Mouse (Mus musculus): ENCODE measurements around the gene Nol4l.
"Not testable (repeated sequence)": the region's sequence is repeated elsewhere in the genome, so short reads cannot be mapped to it uniquely, and the experiment has no call there.

The Nol4l gene

GRCm38 (mm10) chr2:153512416-153513323 lies 17.1 kb downstream of the Nol4l start:
- no peak for DNase-seq (ENCODE audit: low spot score in 2 of 2)

DNA sequence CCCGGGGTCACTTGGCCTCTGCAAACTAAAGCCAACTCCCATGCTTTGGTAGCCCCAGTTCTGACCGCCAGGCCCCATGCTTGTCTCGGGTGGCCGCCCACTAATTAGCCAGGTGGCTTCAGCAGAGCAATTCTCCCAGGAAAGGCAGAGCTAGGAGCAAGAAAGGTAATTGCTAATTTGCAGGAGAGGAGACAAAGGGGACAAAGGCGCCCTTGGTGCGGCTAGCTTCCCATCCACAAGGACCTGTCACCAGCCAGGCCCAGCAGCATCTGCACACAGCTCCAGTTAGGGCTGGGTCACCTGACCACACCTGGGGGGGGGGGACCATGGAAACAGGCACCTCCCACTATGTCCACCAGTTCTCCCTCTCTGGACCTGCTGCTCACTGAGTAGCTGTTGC lies 18.2 kb downstream of the Nol4l start:
- no peak for DNase-seq (ENCODE audit: low spot score in 2 of 2)

DNA sequence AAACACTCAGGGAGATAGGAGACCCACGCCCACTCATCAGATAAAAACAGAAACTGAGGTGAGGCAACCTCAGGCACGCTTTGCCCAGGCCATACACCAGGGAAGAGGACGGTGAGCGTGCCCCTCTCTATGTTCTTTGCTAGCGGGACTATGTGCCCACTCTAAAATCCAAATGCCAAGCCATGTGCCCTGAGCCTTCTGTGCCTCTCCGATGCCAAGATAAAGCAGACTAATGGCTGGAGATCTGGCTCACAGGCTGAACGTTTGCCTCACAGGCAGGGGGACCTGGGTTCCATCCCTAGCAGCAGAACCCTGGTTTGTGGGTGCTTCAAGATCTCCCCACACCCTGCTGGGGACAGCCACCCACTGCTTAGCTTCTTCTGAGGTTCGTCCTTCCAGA lies 19.6 kb downstream of the Nol4l start:
- DNase-seq (ENCODE audit: low spot score in 2 of 2) = no peak

GRCm38 (mm10) chr2:153509211-153510029 lies 20.4 kb downstream of the Nol4l start:
- peak in 1 of 2 experiments; percentile 55 for DNase-seq (ENCODE audit: low spot score in 2 of 2)

GRCm38 (mm10) chr2:153508405-153508804 lies 21.4 kb downstream of the Nol4l start:
- no peak for DNase-seq (ENCODE audit: low spot score in 2 of 2)

DNA sequence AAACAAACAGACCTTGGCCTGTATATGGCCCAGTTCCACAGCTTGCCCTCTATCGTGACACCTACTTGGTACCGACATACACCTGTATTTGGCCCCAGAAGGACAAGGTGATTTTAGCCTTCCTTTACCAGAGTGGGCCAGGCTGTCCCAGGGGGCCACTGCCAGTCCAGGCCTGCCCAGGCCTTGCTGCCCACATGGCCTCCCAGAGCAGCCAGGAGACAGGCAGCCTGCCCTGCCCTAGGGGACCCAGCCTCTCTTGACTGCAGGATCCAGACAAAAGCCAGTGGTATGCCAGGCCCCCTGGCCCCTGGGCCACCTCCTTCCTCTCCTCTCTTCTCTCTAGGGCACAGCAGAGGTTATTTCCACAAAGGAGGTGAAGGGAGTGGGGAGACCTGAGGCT lies 21.8 kb downstream of the Nol4l start:
- DNase-seq (ENCODE audit: low spot score in 2 of 2) = no peak

DNA sequence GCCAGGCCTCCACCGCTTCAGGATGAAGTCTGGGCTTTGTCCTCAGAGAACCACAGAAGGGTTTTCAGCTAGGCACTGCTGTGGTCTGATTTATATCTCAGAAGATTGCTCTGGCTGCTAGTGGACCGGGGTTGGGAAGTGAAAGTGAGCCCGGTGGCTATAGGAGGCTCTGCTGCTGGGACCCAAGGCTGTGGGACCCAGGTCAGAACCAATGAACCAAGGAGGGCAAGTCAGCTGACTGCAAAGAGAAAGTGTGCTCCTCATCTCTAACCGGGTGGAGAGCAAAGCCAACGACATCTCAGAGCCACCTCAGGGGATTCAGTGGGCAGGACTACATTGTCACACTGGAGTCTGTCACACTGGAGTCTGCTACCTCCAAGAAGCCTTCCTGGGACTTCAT lies 23.4 kb downstream of the Nol4l start:
- DNase-seq (ENCODE audit: low spot score in 2 of 2) = no peak

GRCm38 (mm10) chr2:153499154-153499553 lies 30.6 kb downstream of the Nol4l start:
- no peak for DNase-seq (ENCODE audit: low spot score in 2 of 2)

DNA sequence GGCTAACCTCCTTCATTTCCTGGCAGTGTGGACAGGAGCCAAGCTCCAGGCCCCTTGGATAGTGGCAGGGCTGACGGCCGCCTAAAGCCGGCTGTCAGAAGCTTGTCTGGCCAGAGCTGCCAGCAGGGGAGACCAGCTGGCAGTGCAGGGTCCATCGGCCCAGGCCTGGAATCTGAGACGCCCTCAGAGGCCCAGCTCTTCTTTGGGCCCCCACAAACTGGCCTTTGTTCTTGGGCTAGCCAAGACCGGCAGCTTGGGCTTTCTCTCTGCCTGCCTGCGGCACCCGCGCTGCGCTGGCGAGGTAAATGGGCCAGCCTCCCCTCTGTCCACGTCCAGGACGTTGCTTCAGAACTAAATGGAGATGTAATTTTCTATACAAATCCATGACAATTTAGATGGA lies 32.9 kb downstream of the Nol4l start:
- no peak for DNase-seq (ENCODE audit: low spot score in 2 of 2)

GRCm38 (mm10) chr2:153496301-153496700 lies 33.5 kb downstream of the Nol4l start:
- no peak for DNase-seq (ENCODE audit: low spot score in 2 of 2)

- DNase-seq (ENCODE audit: low spot score in 2 of 2) = no peak
These were observed 34.0 kb downstream of the Nol4l start for GRCm38 (mm10) chr2:153495818-153496217.

GRCm38 (mm10) chr2:153495391-153495790 lies 34.4 kb downstream of the Nol4l start:
- not testable (repeated sequence) for DNase-seq (ENCODE audit: low spot score in 2 of 2)

- DNase-seq (ENCODE audit: low spot score in 2 of 2) = peak; percentile 58 to 68
These were observed 35.4 kb downstream of the Nol4l start for GRCm38 (mm10) chr2:153494293-153494811.

GRCm38 (mm10) chr2:153493781-153494292 lies 35.9 kb downstream of the Nol4l start:
- DNase-seq (ENCODE audit: low spot score in 2 of 2) = no peak

DNA sequence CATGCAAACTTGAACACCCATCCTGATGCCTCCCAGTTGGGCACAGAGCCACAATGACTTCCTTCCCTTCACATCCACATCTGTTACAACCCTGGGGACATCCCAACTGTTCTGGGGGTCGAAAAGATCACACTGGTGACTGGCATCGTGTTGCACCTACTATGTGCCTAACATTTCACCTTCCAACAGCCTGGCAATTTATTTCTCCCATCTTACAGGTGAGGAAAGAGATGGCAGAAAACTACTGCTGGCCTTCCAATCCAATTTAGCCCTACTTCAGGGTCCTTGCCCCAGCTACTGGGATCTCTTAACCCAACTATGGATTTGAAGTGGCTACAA lies 36.4 kb downstream of the Nol4l start:
- DNase-seq (ENCODE audit: low spot score in 2 of 2) = no peak

GRCm38 (mm10) chr2:153492573-153493392 lies 37.0 kb downstream of the Nol4l start, which contains the start of gene 4930404H24Rik:
Gene 4930404H24Rik (plus strand): TSS chr2:153492790.
- DNase-seq (ENCODE audit: low spot score in 2 of 2) = peak; percentile 71 to 73

DNA sequence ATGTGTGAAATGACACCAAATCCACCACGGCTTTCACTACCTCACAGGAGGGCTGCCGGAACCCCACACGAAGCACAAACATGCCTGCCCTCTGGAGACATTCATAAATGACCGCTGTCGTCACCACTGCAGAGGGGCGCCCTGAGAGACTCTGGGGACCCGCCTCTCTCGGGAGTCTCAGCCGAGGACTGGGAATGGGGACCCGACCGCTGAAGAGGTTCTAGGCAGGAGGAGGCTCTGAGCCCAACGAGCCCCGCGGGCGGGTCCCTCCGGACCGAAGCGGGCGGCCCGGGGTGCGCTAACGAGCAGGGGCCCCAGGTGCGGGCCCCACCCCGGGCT lies 37.6 kb downstream of the Nol4l start:
- DNase-seq (ENCODE audit: low spot score in 2 of 2) = no peak

- DNase-seq (ENCODE audit: low spot score in 2 of 2) = no peak
These were observed 38.1 kb downstream of the Nol4l start for GRCm38 (mm10) chr2:153491512-153492178.

- DNase-seq (ENCODE audit: low spot score in 2 of 2) = no peak
These were observed 38.8 kb downstream of the Nol4l start for GRCm38 (mm10) chr2:153490940-153491339.

DNA sequence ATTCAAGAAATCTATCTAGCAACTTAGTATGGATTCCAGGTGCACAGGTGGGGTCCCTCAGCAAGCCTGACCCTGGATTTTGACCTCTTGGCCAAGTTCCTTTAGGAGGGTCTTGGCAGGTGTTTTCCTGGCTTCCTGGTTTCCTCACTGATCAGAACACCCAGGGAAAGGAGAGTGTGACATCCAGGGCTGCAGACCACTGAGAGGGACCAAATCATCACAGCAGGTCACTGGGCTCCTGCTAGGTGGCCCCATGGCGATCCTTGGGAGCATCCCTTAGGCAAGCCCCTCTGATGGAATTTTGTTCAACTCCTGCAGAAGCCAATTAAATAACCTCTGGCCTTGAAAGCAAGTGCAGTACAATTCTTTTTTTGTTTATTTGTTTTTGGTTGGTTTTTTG lies 39.7 kb downstream of the Nol4l start:
- DNase-seq (ENCODE audit: low spot score in 2 of 2) = no peak

DNA sequence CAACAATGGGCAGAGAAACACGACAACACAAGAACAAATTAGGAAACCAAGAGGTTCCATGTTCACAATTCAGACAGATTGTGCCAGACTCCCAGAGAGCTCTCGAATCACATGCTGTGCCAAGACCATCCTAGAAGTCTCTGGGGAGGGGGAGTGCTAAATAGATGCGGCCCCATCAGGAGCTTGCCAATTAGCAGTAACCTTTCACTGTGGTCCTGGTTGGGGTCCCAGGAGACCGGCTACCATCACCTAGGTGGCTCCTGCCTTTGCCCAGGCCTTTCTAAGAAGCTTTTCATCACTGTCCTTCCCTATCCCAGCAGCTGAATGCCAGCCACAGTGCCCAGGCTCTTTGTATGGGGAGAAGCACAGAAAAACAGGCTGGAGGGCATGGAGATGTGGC lies 45.7 kb downstream of the Nol4l start:
- DNase-seq (ENCODE audit: low spot score in 2 of 2) = no peak
